Mouse (Mus musculus): ENCODE results near the gene Nat8. TPM values are rescaled to one million over a fixed set of nuclear protein-coding genes. Genes with fewer than 3 reads are reported as not detected.
A peak's percentile ranks its signal among the peaks of the same experiment; 100 is the strongest.
"Not testable (repeated sequence)": the region's sequence is repeated elsewhere in the genome, so short reads cannot be mapped to it uniquely, and the experiment has no call there.

Nat8 gene
- polyA plus RNA-seq, 1 experiment from 2014 or later: 0.64 TPM

DNA sequence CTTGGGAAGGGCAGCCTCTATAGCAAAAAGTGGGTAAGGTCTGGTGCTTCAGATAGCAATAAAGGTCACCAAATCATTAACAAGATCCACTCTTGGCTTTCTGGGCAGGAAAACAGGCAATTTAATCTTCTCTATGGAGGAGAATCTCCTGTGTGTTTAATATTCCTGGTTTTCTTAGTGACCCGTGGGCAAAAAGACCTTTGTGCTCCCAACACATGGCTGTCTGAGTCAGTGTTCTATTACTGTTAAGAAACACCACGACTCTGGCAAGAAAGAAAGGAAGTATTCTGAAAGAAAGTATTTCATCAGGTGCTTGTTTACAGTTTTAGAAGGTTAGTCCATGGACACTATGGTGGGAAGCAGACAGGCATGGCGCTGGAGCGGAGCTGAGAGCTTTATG, 9.6 kb downstream of the Nat8 start:
- no peak for ATAC-seq (ENCODE audit: low FRiP score, low TSS enrichment)
- H3K4me3 ChIP-seq (ENCODE audit: low read length): no peak overlapping the region
- no peak overlapping the region for H3K9ac ChIP-seq (ENCODE audit: low read depth, low read length)
- no peaks in the 10 kb centered on the region for H3K27me3 ChIP-seq (ENCODE audit: control insufficient read depth, insufficient read depth, low read length)
- H3K27ac ChIP-seq (ENCODE audit: low read depth, low read length): no peak overlapping the region
- H3K4me2 ChIP-seq (replicated peaks; ENCODE audit: low read depth, low read length): no peak overlapping the region
- no peaks in the 10 kb centered on the region for H3K4me1 ChIP-seq (ENCODE audit: control insufficient read depth, insufficient read depth, low read length)
- H3K9me3 ChIP-seq (ENCODE audit: control insufficient read depth, low read length): no peaks in the 10 kb centered on the region
- WGBS: 89% methylated on average over 4 of the region's 4 CpGs
- H3K36me3 ChIP-seq (ENCODE audit: control insufficient read depth, insufficient read depth, low read length): no peaks in the 10 kb centered on the region

GRCm38 (mm10) chr6:85820837-85821236, 11.0 kb downstream of the Nat8 start, which contains the start of the genes Nat8f6 and Nat8f5:
TSS of gene Nat8f6 (minus strand) at chr6:85820954.
TSS of gene Nat8f5 (minus strand) at chr6:85820972.
- WGBS: 89% methylated on average over 5 of the region's 5 CpGs
- Histone ChIP-seq H3K4me2 (replicated peaks; ENCODE audit: low read depth, low read length) (no peak within 1 kb of the TSS), H3K9me3 (ENCODE audit: control insufficient read depth, low read length) (no peaks in the 10 kb centered on the region), H3K36me3 (ENCODE audit: control insufficient read depth, insufficient read depth, low read length) (no peaks in the 10 kb centered on the region), H3K27me3 (ENCODE audit: control insufficient read depth, insufficient read depth, low read length) (no peaks in the 10 kb centered on the region), H3K27ac (ENCODE audit: low read depth, low read length) (no peak within 1 kb of the TSS), H3K4me1 (ENCODE audit: control insufficient read depth, insufficient read depth, low read length) (no peaks in the 10 kb centered on the region), H3K9ac (ENCODE audit: low read depth, low read length) (no peak within 1 kb of the TSS), H3K4me3 (ENCODE audit: low read length) (no peak within 1 kb of the TSS)
- no peak for ATAC-seq (ENCODE audit: low FRiP score, low TSS enrichment)

DNA sequence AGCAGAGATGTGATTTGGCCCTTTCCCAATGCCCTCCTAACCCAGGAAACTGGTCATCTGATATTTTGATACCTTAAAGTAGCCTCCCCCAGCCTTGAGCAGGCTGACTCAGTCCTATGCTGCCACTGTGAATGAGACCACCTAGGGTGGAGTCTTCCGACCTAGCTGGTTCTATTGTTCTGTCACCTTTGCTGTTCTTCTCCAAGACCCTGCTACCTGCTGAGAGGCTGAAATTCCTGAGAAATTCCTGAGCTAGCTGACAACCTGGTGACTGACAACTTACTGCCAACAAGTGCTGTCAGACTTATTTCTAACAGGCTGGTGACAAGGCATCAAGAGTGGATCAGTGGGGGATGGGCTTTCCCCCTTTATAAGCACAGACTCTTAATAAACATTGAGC, 13.5 kb downstream of the Nat8 start:
- ATAC-seq (ENCODE audit: low FRiP score, low TSS enrichment): no peak
- Histone ChIP-seq H3K27ac (ENCODE audit: low read depth, low read length) (no peak overlapping the region), H3K27me3 (ENCODE audit: control insufficient read depth, insufficient read depth, low read length) (no peaks in the 10 kb centered on the region), H3K4me3 (ENCODE audit: low read length) (no peak overlapping the region), H3K4me1 (ENCODE audit: control insufficient read depth, insufficient read depth, low read length) (no peaks in the 10 kb centered on the region), H3K9ac (ENCODE audit: low read depth, low read length) (no peak overlapping the region), H3K9me3 (ENCODE audit: control insufficient read depth, low read length) (no peaks in the 10 kb centered on the region), H3K36me3 (ENCODE audit: control insufficient read depth, insufficient read depth, low read length) (no peaks in the 10 kb centered on the region), H3K4me2 (replicated peaks; ENCODE audit: low read depth, low read length) (no peak overlapping the region)
- 71% methylated on average over 1 of the region's 1 CpGs for WGBS

DNA sequence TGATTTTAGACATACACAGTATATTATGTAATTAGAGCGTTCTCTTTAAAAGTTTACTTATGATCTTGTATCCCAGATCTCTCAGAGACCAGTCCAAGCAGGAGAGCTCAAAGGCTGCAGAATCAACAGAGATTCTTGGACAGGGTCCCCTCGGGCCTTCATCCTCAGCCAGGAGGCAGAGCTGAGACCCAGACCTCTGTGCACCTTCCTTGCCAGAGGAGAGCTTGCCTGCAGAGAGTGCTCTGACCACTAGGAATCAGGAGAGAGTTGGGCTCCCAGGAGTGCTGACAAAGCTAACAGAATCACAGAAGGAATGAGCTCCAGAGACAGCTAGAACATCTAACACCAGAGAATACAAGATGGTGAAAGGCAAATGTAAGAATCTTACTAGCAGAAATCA, 18.5 kb downstream of the Nat8 start:
- WGBS: 87% methylated on average over 2 of the region's 2 CpGs
- no peak for ATAC-seq (ENCODE audit: low FRiP score, low TSS enrichment)

DNA sequence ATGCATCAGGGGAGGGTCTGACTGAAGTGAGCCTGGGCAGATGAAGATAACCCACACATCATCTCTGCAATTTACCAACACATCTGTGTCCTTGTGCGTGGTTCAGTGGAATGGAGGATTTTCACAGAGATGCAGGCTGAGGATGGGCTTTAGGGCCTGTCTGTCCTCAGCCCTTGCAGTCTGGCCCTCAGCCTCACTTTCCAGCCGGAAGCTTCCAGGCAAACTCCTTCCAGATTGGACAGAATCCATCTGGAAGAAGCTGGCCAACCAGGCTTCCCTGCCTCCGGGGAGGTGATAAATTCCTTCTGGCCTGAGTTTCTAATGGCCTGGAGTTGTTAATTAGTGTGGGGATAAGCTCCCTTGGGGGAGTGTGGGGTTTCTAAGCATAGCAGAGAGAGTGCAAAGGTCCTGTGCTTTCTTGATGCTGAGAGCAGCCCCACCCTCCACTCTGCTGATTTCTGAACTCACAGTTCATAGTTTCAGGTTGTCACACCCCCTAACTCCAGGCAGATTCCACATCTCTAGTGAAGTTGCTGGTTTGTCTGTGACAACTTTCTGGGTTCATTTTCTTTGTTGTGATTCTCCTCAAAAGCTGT, 20.8 kb downstream of the Nat8 start:
- not testable (repeated sequence) for H3K9ac ChIP-seq (ENCODE audit: low read depth, low read length); H3K4me1 ChIP-seq (ENCODE audit: control insufficient read depth, insufficient read depth, low read length); H3K27me3 ChIP-seq (ENCODE audit: control insufficient read depth, insufficient read depth, low read length); H3K27ac ChIP-seq (ENCODE audit: low read depth, low read length); H3K4me2 ChIP-seq (replicated peaks; ENCODE audit: low read depth, low read length); H3K36me3 ChIP-seq (ENCODE audit: control insufficient read depth, insufficient read depth, low read length); H3K9me3 ChIP-seq (ENCODE audit: control insufficient read depth, low read length); H3K4me3 ChIP-seq (ENCODE audit: low read length)
- ATAC-seq (ENCODE audit: low FRiP score, low TSS enrichment): peak; percentile 64; the same call in 1 of the 2 replicates
- WGBS: 40% methylated on average over 2 of the region's 3 CpGs

More for the DNA sequence above, 18.5 kb downstream of the Nat8 start:
- H3K4me1 ChIP-seq (ENCODE audit: control insufficient read depth, insufficient read depth, low read length): no peaks in the 10 kb centered on the region
- no peak overlapping the region for H3K27ac ChIP-seq (ENCODE audit: low read depth, low read length)
- H3K4me3 ChIP-seq (ENCODE audit: low read length): no peak overlapping the region
- no peak overlapping the region for H3K4me2 ChIP-seq (replicated peaks; ENCODE audit: low read depth, low read length)
- H3K27me3 ChIP-seq (ENCODE audit: control insufficient read depth, insufficient read depth, low read length): no peaks in the 10 kb centered on the region
- no peak overlapping the region for H3K9ac ChIP-seq (ENCODE audit: low read depth, low read length)
- no peaks in the 10 kb centered on the region for H3K9me3 ChIP-seq (ENCODE audit: control insufficient read depth, low read length)
- H3K36me3 ChIP-seq (ENCODE audit: control insufficient read depth, insufficient read depth, low read length): no peaks in the 10 kb centered on the region

DNA sequence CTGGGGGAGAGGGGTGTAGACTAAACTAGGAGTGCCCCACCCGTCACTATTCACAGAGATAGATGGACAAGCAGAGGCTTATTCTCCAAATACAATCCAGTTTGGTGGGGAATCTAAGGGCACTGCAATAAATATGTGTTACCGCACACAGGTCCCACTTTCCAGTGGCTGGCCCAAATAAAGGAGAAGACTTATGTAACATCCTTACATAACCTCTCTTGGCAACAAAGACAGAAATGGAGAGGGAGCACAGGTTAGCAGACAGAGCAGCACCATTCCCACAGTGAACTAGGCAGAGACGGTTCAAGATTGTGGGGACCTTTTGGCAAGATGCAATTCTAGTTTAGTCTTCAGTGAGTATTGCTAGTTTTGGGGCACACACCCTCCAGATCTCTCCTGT, 21.4 kb downstream of the Nat8 start:
- not testable (repeated sequence) for H3K9ac ChIP-seq (ENCODE audit: low read depth, low read length); H3K4me2 ChIP-seq (replicated peaks; ENCODE audit: low read depth, low read length); ATAC-seq (ENCODE audit: low FRiP score, low TSS enrichment); H3K36me3 ChIP-seq (ENCODE audit: control insufficient read depth, insufficient read depth, low read length); H3K9me3 ChIP-seq (ENCODE audit: control insufficient read depth, low read length); H3K27ac ChIP-seq (ENCODE audit: low read depth, low read length); H3K4me1 ChIP-seq (ENCODE audit: control insufficient read depth, insufficient read depth, low read length); H3K27me3 ChIP-seq (ENCODE audit: control insufficient read depth, insufficient read depth, low read length); H3K4me3 ChIP-seq (ENCODE audit: low read length)
- 80% methylated on average over 2 of the region's 3 CpGs for WGBS

GRCm38 (mm10) chr6:85809784-85810183, 22.1 kb downstream of the Nat8 start:
- H3K4me3 ChIP-seq (ENCODE audit: low read length); H3K27me3 ChIP-seq (ENCODE audit: control insufficient read depth, insufficient read depth, low read length); ATAC-seq (ENCODE audit: low FRiP score, low TSS enrichment); H3K4me2 ChIP-seq (replicated peaks; ENCODE audit: low read depth, low read length); H3K36me3 ChIP-seq (ENCODE audit: control insufficient read depth, insufficient read depth, low read length); H3K27ac ChIP-seq (ENCODE audit: low read depth, low read length); H3K9ac ChIP-seq (ENCODE audit: low read depth, low read length); H3K4me1 ChIP-seq (ENCODE audit: control insufficient read depth, insufficient read depth, low read length); H3K9me3 ChIP-seq (ENCODE audit: control insufficient read depth, low read length): not testable (repeated sequence)
- 61% methylated on average over 2 of the region's 3 CpGs for WGBS

DNA sequence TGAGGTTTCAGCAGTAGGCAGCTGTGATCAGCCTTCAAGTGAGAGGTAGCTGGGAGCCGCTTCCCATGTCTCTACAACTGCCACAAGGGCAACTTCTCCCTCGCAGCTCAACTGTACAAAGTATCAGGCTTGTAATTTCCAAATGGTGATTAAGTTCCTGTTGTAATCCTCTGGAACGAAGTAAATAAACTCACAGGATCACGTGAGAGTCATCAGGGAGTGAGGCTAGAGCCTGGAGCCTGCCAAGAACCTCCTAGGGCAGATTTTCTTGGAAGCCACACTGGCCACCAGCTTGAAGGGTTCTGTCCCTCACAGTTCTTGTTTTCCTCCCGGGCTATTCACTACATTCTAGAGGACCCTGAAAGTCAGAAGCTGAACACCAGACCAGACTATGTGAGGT, 28.7 kb downstream of the Nat8 start:
- WGBS: 71% methylated on average over 5 of the region's 5 CpGs
- not testable (repeated sequence) for H3K27ac ChIP-seq (ENCODE audit: low read depth, low read length); H3K9me3 ChIP-seq (ENCODE audit: control insufficient read depth, low read length); ATAC-seq (ENCODE audit: low FRiP score, low TSS enrichment); H3K4me2 ChIP-seq (replicated peaks; ENCODE audit: low read depth, low read length); H3K4me1 ChIP-seq (ENCODE audit: control insufficient read depth, insufficient read depth, low read length); H3K27me3 ChIP-seq (ENCODE audit: control insufficient read depth, insufficient read depth, low read length); H3K9ac ChIP-seq (ENCODE audit: low read depth, low read length); H3K36me3 ChIP-seq (ENCODE audit: control insufficient read depth, insufficient read depth, low read length); H3K4me3 ChIP-seq (ENCODE audit: low read length)
